Mouse (Mus musculus) T-helper 1 cell (primary cell): ENCODE results near the gene Suz12.
"Not testable (repeated sequence)": the region's sequence is repeated elsewhere in the genome, so short reads cannot be mapped to it uniquely, and the experiment has no call there.

ENCODE experiments used
- in situ Hi-C: fragments of 300-600 bp; cut with MboI, MseI; formaldehyde crosslinking; loops from one replicate; pipeline ENCODE4 v1.15.1; 2025; ENCODE audit warnings: high pct_unique_total_duplicates

Gene Suz12

GRCm38 (mm10) chr11:79991600-79991999 is 1.3 kb upstream of the Suz12 start:
- in situ Hi-C loops, result no loop called here

- in situ Hi-C loops, result no loop called here
Measured at GRCm38 (mm10) chr11:79992035-79992591, 793 bp upstream of the Suz12 start.

DNA sequence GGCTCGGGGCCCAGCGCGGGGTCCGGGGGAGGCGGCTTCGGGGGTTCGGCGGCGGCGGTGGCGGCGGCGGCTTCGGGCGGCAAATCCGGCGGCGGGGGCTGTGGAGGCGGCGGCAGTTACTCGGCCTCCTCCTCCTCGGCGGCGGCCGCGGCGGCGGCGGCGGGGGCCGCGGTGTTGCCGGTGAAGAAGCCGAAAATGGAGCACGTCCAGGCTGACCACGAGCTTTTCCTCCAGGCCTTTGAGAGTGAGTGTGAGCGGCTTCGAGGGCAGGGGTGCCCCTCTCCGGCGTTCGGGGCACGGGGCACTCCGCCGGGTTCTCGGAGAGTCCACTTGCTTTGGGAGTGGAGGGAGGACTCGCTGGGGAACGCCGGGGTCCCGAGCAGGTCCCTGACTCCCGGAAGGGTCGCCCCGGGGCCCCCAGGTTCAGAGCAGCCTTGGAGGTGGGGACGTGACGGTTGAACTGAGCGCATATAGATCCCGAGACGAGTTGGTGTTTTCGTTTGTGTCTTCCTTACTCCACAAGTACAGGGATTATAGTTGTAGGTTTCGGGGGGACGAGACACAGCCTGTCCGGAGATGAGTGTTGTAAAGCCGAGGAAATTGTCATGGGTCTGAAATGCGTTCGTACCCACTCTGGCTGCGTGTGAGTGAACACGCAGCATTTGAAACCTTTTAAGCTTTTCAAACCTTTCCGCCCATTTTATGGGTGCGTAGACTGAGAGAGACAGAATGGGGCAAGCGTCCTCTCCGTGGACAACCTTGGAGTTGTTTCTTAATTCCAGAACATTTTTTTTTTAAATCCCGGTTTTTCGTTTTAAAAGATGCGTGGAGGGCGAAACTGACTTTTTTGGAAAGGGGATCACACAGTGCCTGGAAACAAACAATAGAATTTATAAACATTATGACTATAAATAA is 707 bp downstream of the Suz12 start:
- in situ Hi-C loops, result no loop called here

- in situ Hi-C loops, result no loop called here
Measured at GRCm38 (mm10) chr11:79994271-79994988, 1.5 kb downstream of the Suz12 start.

DNA sequence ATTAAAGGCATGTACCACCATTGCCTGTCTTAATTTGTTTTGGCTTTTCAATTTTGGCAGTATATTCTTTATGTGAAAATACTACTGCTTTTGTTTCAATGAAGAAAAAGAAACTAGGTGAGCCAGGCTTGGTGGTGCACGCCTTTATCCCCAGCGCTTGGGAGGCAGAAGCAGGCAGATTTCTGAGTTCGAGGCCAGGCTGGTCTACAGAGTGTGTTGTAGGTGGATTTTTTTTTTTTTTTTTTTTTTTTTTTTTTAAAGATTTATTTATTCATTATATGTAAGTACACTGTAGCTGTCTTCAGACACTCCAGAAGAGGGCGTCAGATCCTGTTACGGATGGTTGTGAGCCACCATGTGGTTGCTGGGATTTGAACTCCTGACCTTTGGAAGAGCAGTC is 23.6 kb downstream of the Suz12 start:
- in situ Hi-C loops, result not testable (repeated sequence)

- in situ Hi-C loops, result loop anchor here (5.0 kb wide), 2 partner anchors 62 to 88 kb away; no protein-coding TSS in a partner anchor
Measured at GRCm38 (mm10) chr11:80019792-80020191, 26.9 kb downstream of the Suz12 start.

DNA sequence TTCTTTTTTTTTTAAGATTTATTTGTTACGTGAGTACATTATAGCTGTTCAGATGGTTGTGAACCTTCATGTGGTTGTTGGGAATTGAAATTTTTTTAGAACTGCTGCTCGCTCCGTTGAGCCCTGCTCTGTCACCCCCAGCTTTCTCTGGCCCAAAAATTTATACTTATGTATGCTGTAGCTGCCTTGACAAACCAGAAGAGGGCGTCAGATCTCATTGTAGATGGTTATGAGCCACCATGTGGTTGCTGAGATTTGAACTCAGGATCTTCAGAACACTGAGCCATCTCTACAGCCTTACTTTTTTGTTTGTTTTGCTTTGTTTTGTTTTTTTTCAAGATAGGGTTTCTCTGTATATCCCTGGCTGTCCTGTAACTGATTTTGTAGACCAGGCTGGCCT is 28.4 kb downstream of the Suz12 start:
- in situ Hi-C loops, result loop anchor here (5.0 kb wide), 2 partner anchors 64 to 86 kb away; no protein-coding TSS in a partner anchor

DNA sequence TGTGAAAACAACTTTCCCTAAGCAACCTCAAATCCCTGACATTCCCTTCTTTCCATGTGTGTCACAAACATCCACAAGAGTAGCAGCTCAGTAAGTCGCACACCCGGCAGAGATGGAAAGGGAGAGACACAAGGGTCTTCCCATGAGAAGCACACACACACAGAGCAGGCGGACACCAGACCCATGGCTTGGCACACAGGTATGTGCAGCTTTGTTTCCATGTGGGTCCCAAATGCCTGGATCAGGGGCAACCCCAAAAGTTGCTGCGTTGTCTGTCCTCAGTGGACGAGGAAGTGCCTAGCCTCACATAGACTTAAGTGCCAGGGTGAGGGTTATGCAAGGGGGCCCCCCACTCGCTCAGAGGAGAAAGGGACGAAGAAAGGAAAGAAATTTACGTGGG is 44.6 kb downstream of the Suz12 start:
- in situ Hi-C loops, result no loop called here

GRCm38 (mm10) chr11:80042615-80043418 is 49.9 kb downstream of the Suz12 start:
- in situ Hi-C loops, result no loop called here

DNA sequence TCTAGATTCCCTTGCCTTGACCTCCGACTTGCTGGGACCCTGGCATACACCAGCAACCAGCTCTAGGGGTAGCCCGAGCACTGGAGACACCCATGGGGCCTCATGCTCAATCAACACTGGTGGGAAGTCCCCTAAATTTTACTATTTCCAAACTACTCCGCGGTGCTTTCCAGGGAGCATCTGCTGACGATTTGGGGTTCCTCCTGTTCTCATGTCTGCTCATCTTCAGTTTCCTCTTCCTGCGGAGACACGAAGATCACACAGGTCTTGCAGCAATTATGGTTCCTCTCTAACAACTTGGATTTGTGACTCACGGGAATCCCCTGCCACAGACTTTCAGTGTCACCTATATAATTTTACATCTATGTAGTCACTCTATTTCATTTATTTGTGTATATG is 50.5 kb downstream of the Suz12 start:
- in situ Hi-C loops, result no loop called here

DNA sequence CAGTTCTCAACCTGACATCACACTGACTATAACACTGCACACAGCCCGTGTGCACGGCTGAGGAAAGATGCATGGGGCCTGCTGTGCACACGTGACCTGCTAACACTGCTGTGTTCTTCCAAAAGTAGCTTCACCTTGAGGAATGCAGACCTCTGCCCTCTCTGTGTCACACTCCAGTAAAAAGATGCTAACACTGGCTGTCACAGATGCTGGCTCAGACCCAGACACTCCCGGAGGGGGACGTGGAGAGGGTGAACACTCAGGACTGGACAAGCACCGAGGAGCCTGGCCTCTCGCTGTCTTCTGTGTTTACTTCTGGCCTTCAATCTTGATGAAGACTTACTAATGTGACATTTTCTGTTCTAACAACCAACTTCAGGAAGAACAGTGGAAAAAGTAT is 54.0 kb downstream of the Suz12 start:
- in situ Hi-C loops, result no loop called here

DNA sequence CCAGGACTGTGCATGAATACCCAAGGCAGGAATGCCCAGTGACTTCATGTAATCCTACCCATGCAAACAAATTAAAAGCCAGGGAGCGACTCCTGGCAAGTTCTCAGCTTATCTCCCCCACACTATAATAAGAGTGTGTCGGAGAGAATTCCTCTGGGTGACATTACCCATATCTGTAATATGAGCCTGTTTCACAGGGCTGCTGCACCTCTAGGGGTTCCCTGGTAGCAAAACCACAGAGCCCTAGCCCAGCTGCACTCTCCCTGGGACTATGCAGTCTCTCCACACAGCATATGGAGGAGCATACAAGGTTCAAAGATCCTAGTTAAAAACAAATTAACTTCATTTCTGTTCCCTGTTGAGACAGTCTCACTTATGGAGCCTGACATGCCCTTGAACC is 57.2 kb downstream of the Suz12 start:
- in situ Hi-C loops, result no loop called here

- in situ Hi-C loops, result no loop called here
Measured at GRCm38 (mm10) chr11:80052456-80052855, 59.5 kb downstream of the Suz12 start.

DNA sequence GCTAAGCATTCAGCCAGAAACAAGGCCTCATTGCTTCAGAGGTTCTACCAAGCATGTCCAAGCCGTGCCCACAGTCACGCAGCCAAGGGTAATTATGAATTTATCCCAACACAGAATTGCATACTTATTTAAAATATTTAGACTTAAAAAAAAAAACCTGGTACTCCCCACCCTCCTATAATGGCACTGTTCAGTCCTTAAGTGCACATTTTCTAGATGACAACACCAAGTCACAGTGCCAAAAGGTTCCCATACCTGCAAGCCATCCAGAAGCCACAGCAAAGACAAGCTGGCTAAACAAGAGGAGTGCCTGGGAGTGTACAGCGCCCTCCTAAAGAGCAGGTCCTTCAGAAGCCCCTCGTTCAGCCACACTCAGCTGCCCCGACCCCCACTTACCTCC is 60.3 kb downstream of the Suz12 start:
- in situ Hi-C loops, result no loop called here

DNA sequence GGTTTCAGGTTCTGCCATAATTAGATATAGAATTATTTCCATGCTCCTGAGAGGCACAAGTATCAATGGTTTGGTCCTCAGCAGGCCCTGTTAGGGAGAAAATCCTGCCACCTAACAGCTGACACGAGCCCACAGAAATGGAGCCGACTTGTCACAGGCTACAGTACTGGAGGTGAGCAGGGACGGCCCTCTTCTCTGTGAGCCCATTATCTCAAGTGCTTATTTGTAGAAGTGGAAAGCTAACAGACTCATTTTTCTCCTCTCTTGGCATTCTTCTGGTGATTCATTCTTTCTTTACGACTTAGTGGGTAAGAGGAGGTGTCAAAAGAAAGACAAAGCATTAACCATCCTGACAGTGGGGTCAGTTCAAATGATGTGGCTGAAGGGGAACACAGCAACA is 61.8 kb downstream of the Suz12 start:
- in situ Hi-C loops, result no loop called here

GRCm38 (mm10) chr11:80056141-80056540 is 63.2 kb downstream of the Suz12 start:
- in situ Hi-C loops, result no loop called here

GRCm38 (mm10) chr11:80062159-80062558 is 69.3 kb downstream of the Suz12 start:
- in situ Hi-C loops, result no loop called here

DNA sequence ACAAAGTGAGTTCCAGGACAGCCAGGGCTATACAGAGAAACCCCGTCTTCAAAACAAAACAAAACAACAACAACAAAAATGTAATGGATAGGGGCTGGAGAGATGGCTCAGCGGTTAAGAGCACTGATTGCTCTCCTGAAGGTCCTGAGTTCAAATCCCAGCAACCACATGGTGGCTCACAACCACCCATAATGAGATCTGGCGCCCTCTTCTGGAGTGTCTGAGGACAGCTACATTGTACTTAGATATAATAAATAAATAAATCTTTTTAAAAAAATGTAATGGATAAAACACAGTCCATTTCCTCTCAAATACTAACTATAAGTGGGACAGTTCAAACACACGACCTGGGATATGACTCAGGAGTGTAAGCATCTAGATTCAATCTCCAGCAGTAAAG is 73.5 kb downstream of the Suz12 start:
- in situ Hi-C loops, result not testable (repeated sequence)

- in situ Hi-C loops, result no loop called here
Measured at GRCm38 (mm10) chr11:80067558-80067957, 74.7 kb downstream of the Suz12 start.

GRCm38 (mm10) chr11:80069815-80070214 is 76.9 kb downstream of the Suz12 start:
- in situ Hi-C loops, result no loop called here

GRCm38 (mm10) chr11:80071039-80071438 is 78.1 kb downstream of the Suz12 start:
- in situ Hi-C loops, result no loop called here

- in situ Hi-C loops, result no loop called here
Measured at GRCm38 (mm10) chr11:80072365-80072764, 79.5 kb downstream of the Suz12 start.
